Mouse (Mus musculus) c-Kit-positive CD71-negative TER-119-negative erythroid progenitor cells, embryonic 14.5 days (primary cell): ENCODE measurements around the gene Mast1.

ENCODE experiments used
- DNase-seq: peaks from one replicate; pipeline ENCODE4 v3.0.0-alpha.2; 2013; ENCODE audit warnings: low read depth

Mast1 gene

DNA sequence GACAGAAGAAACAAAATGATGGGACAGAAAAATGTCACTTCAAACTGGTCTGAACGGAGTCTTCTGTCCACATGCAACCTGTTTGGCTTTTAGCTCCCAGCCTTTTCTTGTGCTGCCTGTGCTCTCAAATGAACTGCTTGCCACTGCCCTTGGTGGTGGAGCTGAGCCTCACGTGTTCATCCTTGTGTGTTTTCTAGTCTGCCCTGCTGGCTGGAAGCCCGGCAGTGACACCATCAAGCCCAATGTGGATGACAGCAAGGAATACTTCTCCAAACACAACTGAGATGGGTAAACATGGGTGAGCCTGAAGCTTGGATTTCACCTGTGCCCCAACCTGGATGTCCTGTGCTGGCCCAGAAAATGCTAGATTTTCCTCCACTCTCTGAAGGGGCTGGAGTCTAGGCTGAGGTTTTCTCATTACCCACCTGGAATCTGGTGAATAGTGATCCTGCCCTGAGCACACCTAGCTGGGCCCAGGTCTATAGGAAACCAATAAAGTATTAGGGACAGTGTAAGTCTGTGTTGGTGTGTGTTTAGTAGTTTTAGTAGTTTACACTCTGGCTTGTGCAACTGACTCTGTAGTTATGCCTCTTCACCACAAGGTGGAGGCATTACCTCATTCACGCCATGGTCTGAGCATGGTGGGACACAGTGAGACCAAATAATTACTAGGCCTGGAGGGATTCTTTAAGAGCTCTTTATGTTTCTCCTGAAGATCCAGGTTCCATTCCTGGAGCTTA, 36.8 kb upstream of the Mast1 start:
- no peak for DNase-seq

DNA sequence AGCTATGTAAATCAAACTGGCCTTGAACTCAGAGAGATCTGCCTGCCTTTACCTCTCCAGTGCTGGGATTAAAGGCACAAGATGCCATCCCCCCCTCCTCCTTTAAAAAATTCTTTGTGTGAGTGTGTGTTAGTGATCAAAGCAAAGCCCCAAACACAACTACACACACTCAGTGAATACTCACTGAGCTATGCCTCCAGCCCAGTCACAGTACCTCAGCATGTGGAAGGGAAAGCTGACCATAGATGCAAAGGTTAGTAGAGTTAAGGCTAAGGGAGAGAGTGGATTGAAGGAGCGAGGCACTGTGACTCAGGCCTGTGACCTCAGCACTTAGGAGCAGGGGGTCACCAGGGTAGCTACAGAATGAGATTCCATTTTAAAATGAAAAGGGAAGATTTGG, 35.9 kb upstream of the Mast1 start:
- DNase-seq, result no peak

DNA sequence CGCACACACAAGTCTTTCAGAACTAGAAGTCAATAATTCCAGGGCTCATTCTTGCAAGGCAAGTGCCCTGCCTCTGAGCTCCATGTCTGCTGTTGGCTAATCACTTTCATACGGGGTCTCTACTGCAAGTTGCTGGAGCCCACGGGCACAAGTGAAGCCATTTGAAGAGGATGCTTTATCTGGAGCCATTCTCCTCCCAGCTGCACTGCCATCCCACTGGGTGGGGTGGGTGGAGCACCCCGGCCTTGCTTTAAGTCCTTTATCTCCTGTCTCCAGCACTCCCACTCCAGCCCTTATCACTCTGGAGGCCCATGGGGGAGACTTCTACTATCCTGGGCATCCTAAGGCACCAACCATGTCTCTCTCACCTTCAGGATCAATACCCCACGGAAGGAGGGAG, 33.8 kb upstream of the Mast1 start:
- no peak for DNase-seq

DNA sequence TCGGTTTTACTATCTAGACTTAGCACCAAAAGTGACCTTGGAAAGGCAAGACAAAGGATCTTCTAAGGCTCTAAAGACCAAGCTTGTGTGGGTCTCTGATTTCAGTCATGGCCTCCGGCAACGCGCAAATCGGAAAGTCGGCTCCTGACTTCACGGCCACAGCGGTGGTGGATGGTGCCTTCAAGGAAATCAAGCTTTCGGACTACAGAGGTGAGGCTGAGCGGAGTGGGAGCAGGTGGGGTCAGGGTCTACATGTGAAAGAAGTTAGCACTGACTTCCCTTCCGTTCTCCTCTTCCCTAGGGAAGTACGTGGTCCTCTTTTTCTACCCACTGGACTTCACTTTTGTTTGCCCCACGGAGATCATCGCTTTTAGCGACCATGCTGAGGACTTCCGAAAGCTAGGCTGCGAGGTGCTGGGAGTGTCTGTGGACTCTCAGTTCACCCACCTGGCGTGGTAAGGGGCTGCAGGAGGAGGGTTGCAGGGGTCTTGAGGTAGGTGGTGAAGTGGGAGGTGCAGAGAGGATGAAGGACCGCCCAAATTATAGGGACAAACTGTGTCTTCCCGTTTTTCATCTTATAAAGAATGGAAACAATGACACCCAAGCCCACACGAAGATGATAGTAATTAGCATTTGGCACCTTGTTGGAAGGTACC, 33.1 kb upstream of the Mast1 start:
- no peak for DNase-seq

DNA sequence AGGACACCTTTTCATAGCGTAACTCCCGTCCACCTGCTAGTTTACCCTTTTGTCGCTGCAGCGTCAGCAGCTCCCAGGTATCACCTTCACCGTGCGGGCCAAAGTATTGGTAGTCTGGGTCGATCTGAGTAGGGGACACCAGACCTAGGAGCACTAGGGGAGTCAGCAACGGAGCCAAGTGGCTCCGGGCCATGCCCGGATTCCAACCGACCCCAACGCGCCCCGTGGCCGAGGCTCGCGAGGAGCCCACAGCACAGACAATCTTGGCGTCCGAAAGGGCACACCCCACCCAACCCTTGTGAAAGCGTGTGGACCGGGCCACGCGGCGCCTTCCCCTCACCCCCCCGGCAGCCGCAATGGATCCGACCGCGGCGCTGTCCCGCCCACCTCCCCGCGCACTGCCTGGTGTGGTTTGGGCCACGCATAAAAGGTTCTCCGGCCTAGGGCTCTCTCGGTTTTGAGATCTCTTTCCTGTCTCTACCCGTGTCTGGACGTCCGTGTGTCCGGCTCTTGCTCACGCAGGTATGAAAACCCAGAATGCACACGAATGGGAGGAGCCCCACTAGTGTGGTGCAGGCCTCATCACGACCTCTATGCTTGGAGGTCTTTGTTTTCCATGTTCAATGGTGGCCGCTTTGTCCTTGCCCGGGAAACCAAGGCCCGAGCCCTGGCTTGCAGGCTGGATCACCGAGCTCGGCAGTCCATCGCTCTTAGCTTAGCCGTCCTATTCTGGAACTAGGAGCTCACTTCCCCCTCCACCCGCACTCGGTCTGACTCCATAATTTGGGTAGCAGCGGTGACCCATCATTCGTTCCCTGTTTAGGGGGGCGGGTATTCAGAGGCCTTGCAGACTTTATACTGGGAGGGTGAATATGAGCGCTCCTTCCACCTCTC, 32.3 kb upstream of the Mast1 start, which contains the start of the genes Gm49661, Prdx2 and Rnaseh2a:
Gene Gm49661 (minus strand): TSS at position 193 of the 894 bp plus-strand sequence.
Gene Prdx2 (plus strand): TSS at position 347 of the 894 bp plus-strand sequence.
Gene Rnaseh2a (minus strand): TSS at position 527 of the 894 bp plus-strand sequence.
- DNase-seq, result no peak

DNA sequence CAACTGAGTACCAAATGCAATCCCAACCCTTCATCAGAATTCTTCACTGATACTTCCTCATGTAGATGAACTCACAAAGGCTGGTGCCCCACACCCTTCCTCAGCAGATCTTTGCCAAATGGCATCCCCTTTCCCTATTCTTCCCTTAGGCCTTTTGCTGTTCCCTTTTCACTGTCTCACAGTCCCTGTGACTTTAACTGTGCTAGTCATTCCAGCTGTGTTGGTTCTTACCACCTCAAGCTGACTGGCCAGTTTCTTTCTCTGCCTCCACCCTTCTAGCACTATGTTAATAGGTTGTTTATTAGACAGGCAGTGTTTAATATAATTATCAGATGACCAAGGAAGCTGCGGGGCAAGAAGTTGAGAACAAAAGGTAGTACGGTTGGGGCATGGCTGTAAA, 31.5 kb upstream of the Mast1 start:
- DNase-seq, result no peak

DNA sequence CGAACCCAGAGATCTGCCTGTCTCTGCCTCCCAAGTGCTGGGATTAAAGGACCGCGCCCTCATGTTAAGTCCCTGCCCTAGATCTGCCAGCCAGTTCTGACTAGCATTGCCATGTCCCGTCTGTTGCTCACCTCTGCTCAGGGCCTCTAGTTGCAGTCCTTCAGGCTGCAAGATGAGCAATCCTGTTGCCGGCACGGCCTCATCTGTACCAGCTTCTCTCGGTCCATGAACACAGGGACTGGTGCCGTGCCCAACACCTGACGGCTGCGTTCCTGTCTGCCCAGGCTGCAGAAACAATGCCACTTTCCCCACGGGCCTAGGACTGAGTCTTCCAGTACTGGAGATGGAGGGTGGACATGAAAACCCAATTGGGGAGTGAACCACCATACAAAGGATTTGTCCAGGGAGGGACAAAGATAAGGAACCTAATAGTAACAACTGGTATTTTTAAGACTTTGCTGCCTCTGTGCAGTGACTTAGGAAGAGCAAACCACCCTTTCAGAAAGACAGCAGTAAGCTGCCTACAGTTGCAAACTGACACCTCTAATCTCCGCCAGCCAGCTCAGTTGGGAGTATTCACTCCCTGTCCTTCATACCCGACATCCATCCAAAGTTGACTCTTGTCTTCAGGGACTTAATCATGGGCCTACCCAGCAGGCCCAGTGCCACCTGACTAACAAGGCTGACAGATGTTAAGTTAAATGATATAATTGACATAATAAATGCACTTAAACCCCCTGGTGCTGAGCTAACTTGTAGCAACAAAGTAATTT, 30.6 kb upstream of the Mast1 start:
- no peak for DNase-seq

DNA sequence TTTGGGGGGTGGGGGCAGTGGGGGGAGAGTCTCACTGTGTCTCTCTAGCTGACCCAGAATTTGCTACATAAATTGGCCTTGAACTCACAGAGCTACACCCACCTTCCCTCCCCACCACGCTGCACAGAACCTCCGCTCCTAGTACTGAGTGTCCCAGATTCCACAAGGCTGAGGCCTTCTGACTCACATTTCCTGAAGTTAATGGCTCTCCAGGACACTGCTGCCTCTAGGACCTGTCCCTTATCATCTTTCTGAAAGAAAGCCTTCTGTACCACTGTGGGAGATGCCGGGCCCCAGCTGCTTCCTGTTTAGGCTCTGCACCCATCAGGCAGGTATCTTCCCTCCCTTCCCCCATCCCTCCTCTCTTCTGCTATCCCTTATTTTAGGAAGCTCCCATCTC, 29.4 kb upstream of the Mast1 start:
- no peak for DNase-seq

DNA sequence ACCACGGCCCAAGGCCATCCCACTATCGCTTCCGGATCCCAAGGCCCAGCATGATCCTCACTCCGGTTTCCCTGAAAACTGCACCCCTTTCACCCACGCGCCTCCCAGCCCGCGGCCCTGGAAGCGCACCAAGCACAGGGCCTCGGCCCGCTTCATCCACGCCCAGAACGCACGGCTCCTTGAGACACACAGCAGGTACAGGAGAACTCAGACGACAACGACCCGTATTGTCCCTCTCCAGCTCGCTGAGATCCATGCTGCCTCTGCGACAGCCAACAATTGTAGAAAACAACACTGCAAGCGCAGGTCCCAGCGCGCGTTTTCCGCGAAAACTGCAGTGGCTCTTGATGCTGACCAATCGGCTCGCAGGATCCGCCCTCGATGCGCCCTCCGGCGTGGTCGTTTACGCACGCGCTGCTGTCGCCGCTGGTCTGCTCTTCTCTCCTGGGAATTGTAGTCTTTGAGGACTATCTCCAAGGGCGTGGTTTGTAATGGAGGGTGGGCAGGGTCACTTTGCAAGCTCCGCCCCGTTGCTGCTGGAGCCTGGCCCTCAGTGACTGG, 28.7 kb upstream of the Mast1 start:
- peak; percentile 92 for DNase-seq

DNA sequence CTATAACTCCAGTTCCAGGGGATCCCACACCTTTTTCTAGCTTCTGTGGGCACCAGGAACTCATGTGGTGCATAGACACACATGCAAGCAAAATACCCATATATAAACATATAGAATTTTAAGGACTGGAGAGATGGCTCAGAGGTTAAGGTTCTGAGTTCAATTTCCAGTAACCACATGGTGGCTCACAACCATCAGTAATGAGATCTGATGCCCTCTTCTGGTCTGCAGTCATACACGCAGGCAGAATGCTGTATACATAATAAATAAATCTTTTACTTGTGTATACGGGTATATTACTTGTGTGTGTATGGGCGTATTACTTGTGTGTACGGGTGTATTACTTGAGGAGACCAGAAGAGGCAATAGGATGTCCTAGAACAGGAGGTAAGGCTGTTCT, 26.8 kb upstream of the Mast1 start:
- no peak for DNase-seq

DNA sequence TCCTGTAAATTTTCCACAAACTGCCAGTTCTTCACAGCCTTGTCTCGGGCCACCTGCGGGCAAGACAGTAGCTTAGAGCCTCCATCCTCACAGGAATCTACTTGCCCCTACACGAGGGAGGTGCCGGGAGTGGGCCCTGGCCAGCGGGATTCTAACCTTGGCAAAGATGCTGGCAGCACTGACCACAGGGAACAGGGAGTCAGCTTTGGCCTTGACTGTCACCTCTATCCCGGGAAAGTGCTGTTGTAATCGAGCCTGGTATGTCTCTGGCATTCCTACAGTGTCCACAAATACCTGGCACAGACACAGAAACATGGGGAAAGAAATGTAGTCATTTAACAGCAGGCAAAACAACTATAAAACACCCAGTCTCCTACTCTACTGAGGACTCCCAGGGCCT, 22.7 kb upstream of the Mast1 start:
- DNase-seq, result no peak

DNA sequence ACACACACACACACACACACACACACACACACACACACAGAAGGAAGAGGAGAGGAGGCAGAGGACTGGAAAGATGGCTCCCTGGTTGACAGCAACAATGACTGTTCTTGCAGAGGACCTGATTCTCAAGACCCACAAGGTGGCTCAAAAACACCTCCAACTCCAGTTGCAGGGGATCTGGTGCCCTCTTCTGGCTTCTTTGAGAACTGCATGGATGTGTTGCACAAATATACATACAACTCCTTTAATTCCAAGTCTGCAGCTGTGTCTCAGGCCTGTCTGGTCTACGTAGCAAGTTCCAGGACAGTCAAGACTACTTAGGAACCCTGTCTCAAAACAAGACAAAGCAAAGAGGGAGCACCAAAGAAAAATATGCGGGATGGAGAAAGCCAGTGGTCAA, 19.6 kb upstream of the Mast1 start:
- peak; percentile 90 for DNase-seq

DNA sequence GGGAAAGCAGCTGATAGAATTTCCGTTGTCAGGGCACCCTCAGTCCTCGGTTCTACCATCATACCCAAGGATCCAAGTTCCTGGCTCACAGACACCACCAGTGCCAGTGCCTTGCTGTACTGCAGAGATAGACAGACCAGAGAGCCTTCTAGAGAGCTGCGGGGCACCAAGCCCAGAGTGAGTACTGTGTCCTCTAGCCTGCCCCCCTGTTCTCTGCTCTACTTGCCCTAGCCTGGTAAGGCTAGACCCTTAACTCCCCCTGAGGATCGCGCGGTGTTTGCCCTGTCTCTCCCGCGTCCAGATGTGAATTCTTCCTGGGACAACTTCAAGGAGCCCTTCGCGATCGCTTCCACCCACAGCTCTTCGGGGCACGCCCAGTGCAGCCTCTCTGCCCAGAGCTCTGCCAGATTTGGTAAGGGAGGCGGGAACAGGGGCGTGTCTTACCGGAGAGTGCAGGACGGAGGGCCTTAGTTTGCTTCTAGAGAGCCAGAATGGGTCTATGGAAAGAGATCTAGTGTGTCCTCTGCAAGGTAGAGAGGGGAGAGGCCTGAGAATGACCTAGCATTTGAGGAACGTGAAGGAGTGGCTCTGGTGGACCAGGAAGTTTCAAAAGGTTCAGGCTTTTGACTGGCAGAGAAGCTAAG, 15.6 kb upstream of the Mast1 start:
- DNase-seq, result no peak

DNA sequence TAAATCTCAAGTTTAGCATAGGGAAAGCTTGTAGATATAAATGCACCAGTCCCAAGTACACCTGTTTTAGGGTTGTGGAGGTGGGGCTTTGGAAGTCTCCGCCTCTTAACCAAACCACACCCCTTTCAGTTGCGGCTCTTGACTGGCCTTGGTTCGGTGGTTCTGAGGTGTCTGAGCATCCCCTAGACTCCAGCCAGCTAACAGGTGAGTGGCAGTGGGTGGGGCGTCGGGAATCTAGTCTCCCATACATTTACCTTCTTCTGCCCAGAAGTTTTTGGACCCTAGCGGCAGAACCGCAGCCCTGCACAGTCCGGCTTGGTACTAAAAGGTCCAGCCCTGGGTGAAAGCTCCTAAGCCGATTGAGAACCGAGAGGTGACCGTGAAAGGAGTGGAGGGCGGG, 12.6 kb upstream of the Mast1 start:
- no peak for DNase-seq

DNA sequence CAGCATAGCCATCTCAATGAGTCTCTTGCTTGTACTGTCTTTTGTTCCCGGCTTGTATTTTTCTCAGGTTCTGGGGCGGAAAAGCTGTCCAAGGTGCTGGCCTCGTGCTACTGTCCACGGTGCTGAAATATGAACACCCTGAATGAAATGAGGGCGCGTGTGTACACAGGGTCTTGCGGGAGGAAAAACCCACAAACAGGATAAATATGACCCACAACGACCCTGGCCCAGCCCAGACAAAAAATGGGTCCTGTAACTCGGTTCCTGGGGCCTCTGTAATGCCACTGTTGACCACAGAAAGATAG, 10.0 kb upstream of the Mast1 start:
- DNase-seq, result peak; percentile 71

DNA sequence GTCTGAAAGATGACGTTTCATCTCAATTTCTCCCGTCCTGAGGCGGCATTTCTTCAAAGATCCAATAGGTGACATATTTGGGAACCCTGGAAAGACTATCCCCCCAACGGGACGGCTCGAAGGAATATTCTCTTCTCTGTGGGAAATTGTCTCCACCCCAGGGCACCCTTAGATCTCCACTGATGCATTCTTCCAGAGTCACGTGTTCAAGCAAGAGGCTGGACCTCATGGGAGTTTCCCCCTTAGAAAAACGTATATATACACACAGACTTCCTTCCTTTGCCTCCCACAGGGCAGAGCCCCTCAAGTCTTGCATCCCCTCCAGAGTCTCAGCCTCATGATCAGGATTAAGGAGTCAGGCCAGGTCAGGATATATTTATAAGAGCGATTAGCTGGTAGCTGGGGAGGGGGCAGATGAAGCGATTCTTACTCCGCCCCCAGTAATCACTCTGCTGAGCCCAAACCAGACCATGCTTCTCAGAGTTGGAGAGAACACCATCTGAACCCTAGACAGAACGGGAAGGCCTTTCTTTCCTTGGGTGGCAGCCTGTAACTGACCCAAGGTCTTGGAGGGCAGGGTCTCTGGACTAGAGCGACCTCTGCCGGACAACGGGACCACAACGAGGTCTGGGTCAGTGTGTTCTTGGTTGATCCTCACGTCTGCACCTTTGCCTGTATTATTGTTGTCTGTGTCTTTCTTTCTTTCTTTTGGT, 9.5 kb upstream of the Mast1 start, which contains the start of gene Rtbdn:
Gene Rtbdn (plus strand): TSS at position 464 of the 713 bp plus-strand sequence.
- no peak for DNase-seq

DNA sequence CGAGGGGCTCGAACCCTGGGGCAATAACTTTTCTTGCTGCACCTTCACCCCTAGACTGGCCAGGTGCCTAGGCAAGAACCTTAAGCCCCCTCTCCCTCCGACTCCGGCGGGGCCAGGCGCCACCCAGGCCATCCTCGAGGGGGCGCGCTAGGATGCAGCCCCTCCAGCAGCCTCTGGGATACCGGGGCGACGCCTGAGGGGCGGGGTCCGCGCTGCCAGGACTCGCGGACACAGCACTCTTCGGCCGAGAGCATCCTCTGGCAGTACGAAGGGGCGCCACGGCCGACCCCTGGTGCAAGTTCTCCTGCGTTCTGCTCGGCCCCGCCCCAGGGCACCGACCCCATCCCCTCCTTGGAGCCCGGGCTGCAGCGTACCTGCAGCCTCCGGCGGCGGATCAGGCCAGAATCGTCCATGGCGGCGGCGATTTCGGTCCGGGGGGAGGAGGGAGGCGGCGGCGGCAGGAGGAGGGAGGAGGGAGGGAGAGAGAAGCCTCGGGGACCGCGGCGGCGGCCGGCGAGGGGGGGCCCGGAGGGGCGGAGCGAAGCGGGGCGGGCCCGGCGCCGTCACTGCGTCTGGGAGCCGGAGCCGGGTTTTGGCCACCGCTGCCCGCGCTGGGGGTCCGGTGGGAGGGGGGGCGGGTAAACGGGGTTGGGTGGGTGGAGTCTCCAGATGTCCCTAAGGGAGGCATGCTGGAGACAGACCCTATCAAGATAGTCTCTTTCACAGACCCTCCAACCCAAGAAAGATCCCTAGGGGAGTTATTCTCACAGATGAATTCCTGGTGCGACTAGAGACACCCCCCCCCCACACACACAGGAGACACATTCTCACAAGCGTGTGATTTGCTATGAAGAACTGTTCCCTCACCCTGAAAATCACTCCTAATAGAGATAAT, 8.7 kb upstream of the Mast1 start:
- no peak for DNase-seq

DNA sequence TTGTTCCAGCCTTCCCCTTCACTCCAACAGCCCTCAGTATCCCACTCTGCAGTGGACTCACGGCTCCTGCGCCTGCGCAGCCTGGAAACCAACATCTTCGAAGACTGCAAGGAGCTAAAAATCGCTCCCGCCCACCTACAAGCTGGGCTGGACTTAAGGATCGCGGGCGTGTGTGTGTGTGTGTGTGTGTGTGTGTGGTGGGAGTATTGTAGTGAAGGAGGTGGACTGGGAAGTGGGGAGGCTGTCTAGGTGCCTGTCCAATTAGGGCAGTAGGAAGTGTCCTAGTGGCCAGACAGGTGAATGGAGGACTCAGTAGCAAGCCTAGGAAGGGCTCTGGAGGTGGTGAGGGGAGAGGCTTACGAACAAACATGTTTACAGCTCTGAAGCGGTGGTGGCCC, 8.1 kb upstream of the Mast1 start:
- DNase-seq, result no peak

DNA sequence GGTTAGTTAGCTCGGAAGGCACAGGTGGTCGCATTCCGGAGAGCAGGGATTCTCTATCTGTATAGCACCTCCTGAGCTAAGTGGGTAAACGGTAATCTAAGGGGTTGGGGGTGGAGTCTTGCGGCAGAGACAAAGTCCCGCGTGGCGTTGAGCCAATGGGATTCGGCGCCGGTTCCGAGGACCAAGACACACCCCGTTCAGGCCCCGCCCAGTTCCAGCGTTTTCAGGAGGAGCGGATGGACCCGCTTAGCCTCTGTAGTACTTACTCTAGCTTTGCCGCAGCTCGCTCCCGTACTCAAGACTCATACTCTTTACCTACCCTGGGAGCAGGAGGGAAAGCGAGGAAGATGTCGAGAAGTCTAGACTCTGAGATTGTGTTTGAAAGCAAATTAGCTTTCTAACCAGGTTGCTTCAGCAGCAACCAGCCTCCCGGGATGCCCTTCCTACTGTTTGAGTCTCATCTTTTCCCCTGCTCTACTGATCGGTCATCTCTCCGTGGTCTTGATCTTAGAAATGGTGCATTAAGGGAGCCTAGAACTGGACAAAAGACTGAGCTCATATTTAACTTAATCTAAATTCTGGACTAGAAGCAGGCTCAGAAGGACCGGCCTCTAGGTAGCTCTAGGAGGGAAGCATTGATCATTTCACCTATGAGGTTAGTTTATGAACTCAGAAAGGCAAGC, 7.5 kb upstream of the Mast1 start:
- peak; percentile 63 for DNase-seq
